Mouse (Mus musculus) heart, adult 2 months (tissue): ENCODE measurements at regions not wholly inside any gene's neighbourhood (a gene's known extent, or its start where the extent isn't known, plus 50 kb on each side); places are given as distances from the start of the nearest gene placed in this dataset.

Experiments used
- DNase-seq, 2 experiments: peaks; one replicate each; pipeline ENCODE4 v3.0.0; 2021
- H3K27ac ChIP-seq: fragments of 200-600 bp; 2 replicates; pipeline ENCODE4 v1.8.1; 2022
- H3K27me3 ChIP-seq: fragments of 200-500 bp; 2 replicates; pipeline ENCODE4 v1.6.1; 2012; ENCODE audit warnings: mild to moderate bottlenecking, low read length, inconsistent platforms, mixed read lengths; ENCODE audit not compliant: control insufficient read depth, insufficient read depth
- H3K36me3 ChIP-seq: fragments of 200-500 bp; 2 replicates; pipeline ENCODE4 v1.6.1; 2012; ENCODE audit warnings: low read length, inconsistent platforms; ENCODE audit not compliant: control insufficient read depth, insufficient read depth
- H3K4me1 ChIP-seq: fragments of 200-500 bp; 2 replicates; pipeline ENCODE4 v1.6.1; 2011; ENCODE audit warnings: low read length; ENCODE audit not compliant: control insufficient read depth, insufficient read depth
- H3K4me3 ChIP-seq: fragments of 200-600 bp; 2 replicates; pipeline ENCODE4 v1.8.1; 2022
- H3K79me2 ChIP-seq: fragments of 200-500 bp; replicated peaks from 2 replicates; pipeline ENCODE4 v1.6.1; 2012; ENCODE audit warnings: mild to moderate bottlenecking, inconsistent platforms, low read length, moderate library complexity, mixed read lengths; ENCODE audit not compliant: control insufficient read depth, insufficient read depth
- H3K9ac ChIP-seq: fragments of 200-500 bp; 2 replicates; pipeline ENCODE4 v1.6.1; 2012; ENCODE audit warnings: low read depth, mild to moderate bottlenecking, control low read depth, inconsistent platforms, low read length, mixed read lengths
- CTCF ChIP-seq: fragments of 200-600 bp; IDR thresholded peaks from 2 replicates; pipeline ENCODE4 v1.8.1; 2022; ENCODE audit warnings: antibody characterized with exemption, mild to moderate bottlenecking, moderate library complexity
- EP300 ChIP-seq: fragments of 200-500 bp; IDR thresholded peaks from 2 replicates; pipeline ENCODE4 v1.6.1; 2011; ENCODE audit warnings: low read depth, low read length, control low read depth; ENCODE audit not compliant: insufficient read depth
- POLR2A ChIP-seq: fragments of 200-500 bp; IDR thresholded peaks from 2 replicates; pipeline ENCODE4 v1.6.1; 2011; ENCODE audit warnings: mild to moderate bottlenecking, low read depth, low read length, control low read depth; ENCODE audit not compliant: insufficient read depth
- WGBS: fragments of 180-500 bp; shearing (Covaris S2); methylation state at CpG from one replicate; pipeline ENCODE4 v1.1.7; 2018; 5-methylcytosine and 5-hydroxymethylcytosine counted together
- intact Hi-C: fragments of 180-260 bp; cut with DNase I; formaldehyde crosslinking; loops from one replicate; pipeline ENCODE4 v1.15.1; 2025

- no peaks in the 10 kb centered on the region; the same call in 1 of the 2 replicates for H3K36me3 ChIP-seq
- WGBS = 13% methylated on average over 1 of the region's 1 CpGs
- H3K79me2 ChIP-seq = no peaks in the 10 kb centered on the region
- peak in 1 of 2 experiments; percentile 18 for DNase-seq
- H3K4me1 ChIP-seq = peaks cover 2% of the 10 kb centered on the region
- H3K27me3 ChIP-seq = no peaks in the 10 kb centered on the region
- intact Hi-C loops = loop anchor here (1.0 to 5.0 kb wide), 2 partner anchors 22 to 42 kb away; no protein-coding TSS in a partner anchor
- H3K4me3 ChIP-seq = no peak overlapping the region
- TF ChIP-seq CTCF (no peak), EP300 (no peak), POLR2A (no peak)
- H3K9ac ChIP-seq = no peak overlapping the region
- H3K27ac ChIP-seq = peak overlapping the region; percentile 77
Observed at GRCm38 (mm10) chr10:102689966-102690365, 177.9 kb downstream of the Rassf9 start.

- H3K9ac ChIP-seq = no peak overlapping the region
- no peaks in the 10 kb centered on the region for H3K79me2 ChIP-seq
- 78% methylated on average over 14 of the region's 14 CpGs for WGBS
- no peak overlapping the region for H3K4me3 ChIP-seq
- no peaks in the 10 kb centered on the region for H3K27me3 ChIP-seq
- no peak for TF ChIP-seq CTCF
- TF ChIP-seq EP300 = no peak
- no peak for TF ChIP-seq POLR2A
- peaks cover 2% of the 10 kb centered on the region for H3K4me1 ChIP-seq
- intact Hi-C loops = loop anchor here (2.0 to 5.0 kb wide), 3 partner anchors 45 to 180 kb away; no protein-coding TSS in a partner anchor
- peak overlapping the region; percentile 75 for H3K27ac ChIP-seq
- no peaks in the 10 kb centered on the region; the same call in 1 of the 2 replicates for H3K36me3 ChIP-seq
- no peak for DNase-seq
Observed at GRCm38 (mm10) chr10:102686667-102687397, 174.8 kb downstream of the Rassf9 start.

GRCm38 (mm10) chr10:102685833-102686434, 173.9 kb downstream of the Rassf9 start:
- Histone ChIP-seq H3K4me3 (no peak overlapping the region), H3K4me1 (peaks cover 2% of the 10 kb centered on the region), H3K27ac (peak overlapping the region; percentile 75), H3K36me3 (no peaks in the 10 kb centered on the region; the same call in 1 of the 2 replicates), H3K79me2 (no peaks in the 10 kb centered on the region), H3K27me3 (no peaks in the 10 kb centered on the region), H3K9ac (no peak overlapping the region)
- intact Hi-C loops = loop anchor here (2.0 to 5.0 kb wide), 3 partner anchors 46 to 179 kb away; no protein-coding TSS in a partner anchor
- peak in 1 of 2 experiments; percentile 45 for DNase-seq
- TF ChIP-seq POLR2A (peak; percentile 26; the same call in 1 of the 2 replicates), CTCF (no peak), EP300 (peak; percentile 96)
- 43% methylated on average over 7 of the region's 7 CpGs for WGBS

GRCm38 (mm10) chr10:102667359-102667758, 155.3 kb downstream of the Rassf9 start:
- no peak overlapping the region for H3K9ac ChIP-seq
- no peak overlapping the region for H3K27ac ChIP-seq
- H3K79me2 ChIP-seq = no peaks in the 10 kb centered on the region
- no peaks in the 10 kb centered on the region for H3K27me3 ChIP-seq
- DNase-seq = no peak
- no peaks in the 10 kb centered on the region for H3K4me1 ChIP-seq
- WGBS = 35% methylated on average over 5 of the region's 5 CpGs
- intact Hi-C loops = no loop called here
- H3K4me3 ChIP-seq = no peak overlapping the region
- H3K36me3 ChIP-seq = no peaks in the 10 kb centered on the region
- TF ChIP-seq EP300 (no peak), POLR2A (no peak), CTCF (no peak)

DNA sequence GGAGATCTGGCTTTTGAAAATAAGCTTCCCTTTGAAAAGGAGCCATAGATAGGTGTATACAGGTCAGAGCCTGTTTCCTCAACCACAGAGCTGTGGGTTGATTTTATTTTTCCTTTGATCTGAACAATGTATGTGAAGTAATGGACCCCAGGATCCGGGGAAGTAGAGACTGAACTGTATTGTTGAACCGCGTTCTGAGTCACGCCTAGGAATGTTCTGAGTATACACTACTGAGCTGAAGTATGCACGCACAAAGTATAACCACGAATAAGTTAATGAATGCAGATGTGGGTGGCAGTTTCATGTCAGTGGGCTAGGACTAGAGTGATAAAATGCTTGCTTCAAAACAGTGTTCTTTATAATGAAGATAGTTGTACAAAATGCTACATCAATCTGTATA, 147.7 kb downstream of the Rassf9 start:
- no peaks in the 10 kb centered on the region for H3K27me3 ChIP-seq
- no peak overlapping the region for H3K4me3 ChIP-seq
- no peak overlapping the region for H3K27ac ChIP-seq
- DNase-seq = no peak
- intact Hi-C loops = no loop called here
- H3K79me2 ChIP-seq = no peaks in the 10 kb centered on the region
- H3K9ac ChIP-seq = no peak overlapping the region
- no peaks in the 10 kb centered on the region for H3K36me3 ChIP-seq
- WGBS = 86% methylated on average over 6 of the region's 6 CpGs
- TF ChIP-seq CTCF (no peak), POLR2A (no peak), EP300 (no peak)
- H3K4me1 ChIP-seq = no peaks in the 10 kb centered on the region

GRCm38 (mm10) chr10:102636507-102636906, 124.5 kb downstream of the Rassf9 start:
- Histone ChIP-seq H3K9ac (no peak overlapping the region), H3K27ac (no peak overlapping the region), H3K4me1 (no peaks in the 10 kb centered on the region), H3K4me3 (no peak overlapping the region), H3K27me3 (no peaks in the 10 kb centered on the region), H3K79me2 (no peaks in the 10 kb centered on the region), H3K36me3 (no peaks in the 10 kb centered on the region)
- intact Hi-C loops = no loop called here
- WGBS = 32% methylated on average over 2 of the region's 2 CpGs
- TF ChIP-seq CTCF = no peak
- TF ChIP-seq EP300 = no peak
- no peak for TF ChIP-seq POLR2A
- DNase-seq = no peak
